Mouse (Mus musculus): ENCODE data around the gene Tubb4b. TPM values are rescaled to one million over a fixed set of nuclear protein-coding genes. Genes with fewer than 3 reads are reported as not detected.
A peak's percentile ranks its signal among the peaks of the same experiment; 100 is the strongest.

Gene Tubb4b
- total and polyA plus RNA-seq, 3 experiments = 356 to 592 (median 520) TPM

- H3K27ac ChIP-seq (ENCODE audit: insufficient read depth, low read depth) = peak overlapping the region; percentile 72
Observed at GRCm38 (mm10) chr2:25180973-25181890, 43.3 kb downstream of the Tubb4b start.

GRCm38 (mm10) chr2:25180478-25180903 is 44.0 kb downstream of the Tubb4b start, which contains the start of gene Nrarp:
Gene Nrarp (plus strand): TSS chr2:25180758.
- peak within 1 kb of the TSS; percentile 71 for H3K4me2 ChIP-seq (ENCODE audit: insufficient read depth, low read depth, poor library complexity, severe bottlenecking)
- H3K79me2 ChIP-seq (replicated peaks; ENCODE audit: control insufficient read depth, extremely low read depth, insufficient read depth, poor library complexity, severe bottlenecking) = no peaks in the 10 kb centered on the region
- H3K9me3 ChIP-seq (replicated peaks; ENCODE audit: low read length) = peaks cover 11% of the 10 kb centered on the region
- peaks cover 89% of the 10 kb centered on the region for H3K27me3 ChIP-seq (replicated peaks)
- dilution Hi-C loops (cut with MboI; ENCODE audit: extremely low pct_ligation_motif_present, extremely low pct_unique_long_range_greater_than_20kb, low sequenced_read_pairs) = no loop called here
- TF ChIP-seq TCF12 (IDR thresholded peaks at IDR 0.05; ENCODE audit: low read depth, low read length) (peak; percentile 59), ZMIZ1 (IDR thresholded peaks at IDR 0.05; ENCODE audit: low read depth, low read length) (peak; percentile 88), POLR2A (IDR thresholded peaks at IDR 0.05; ENCODE audit: low read depth, low read length) (peak; percentile 96), ELF1 (IDR thresholded peaks at IDR 0.05; ENCODE audit: low read depth, low read length) (peak; percentile 34), MEF2A (IDR thresholded peaks at IDR 0.05; ENCODE audit: borderline replicate concordance, low read depth, low read length) (peak; percentile 9; the same call in 1 of the 2 replicates), CHD2 (IDR thresholded peaks at IDR 0.05; ENCODE audit: low read length) (0 out of 2 replicates have a peak, but pooled peaks have one; percentile 28), TBP (conservative IDR thresholded peaks at IDR 0.05; ENCODE audit: low read depth, low read length) (peak; percentile 91), MAX (IDR thresholded peaks at IDR 0.05; ENCODE audit: low read length) (peak; percentile 50; the same call in 1 of the 2 replicates), JUND (conservative IDR thresholded peaks at IDR 0.05; ENCODE audit: low read depth, low read length) (no peak), SIN3A (IDR thresholded peaks at IDR 0.05; ENCODE audit: low read length) (peak; percentile 24; the same call in 1 of the 2 replicates), USF1 (IDR thresholded peaks at IDR 0.05; ENCODE audit: low read depth, low read length) (peak; percentile 69), ZKSCAN1 (IDR thresholded peaks at IDR 0.05; ENCODE audit: borderline replicate concordance, low read depth, low read length) (no peak), USF2 (conservative IDR thresholded peaks at IDR 0.05; ENCODE audit: low read depth, low read length) (0 out of 2 replicates have a peak, but pooled peaks have one; percentile 30), NELFE (IDR thresholded peaks at IDR 0.05; ENCODE audit: low read depth, low read length) (peak; percentile 94), KAT2A (IDR thresholded peaks at IDR 0.05; ENCODE audit: insufficient replicate concordance, low read length) (no peak), PAX5 (IDR thresholded peaks at IDR 0.05; ENCODE audit: low read length) (no peak), POLR2AphosphoS2 (IDR thresholded peaks at IDR 0.05; ENCODE audit: low read depth, low read length) (peak; percentile 70; the same call in 1 of the 2 replicates), BHLHE40 (IDR thresholded peaks at IDR 0.05; ENCODE audit: low read depth, low read length) (0 out of 2 replicates have a peak, but pooled peaks have one; percentile 22), NRF1 (IDR thresholded peaks at IDR 0.05; ENCODE audit: low read depth, low read length) (no peak; the same call in 1 of the 2 replicates), MXI1 (IDR thresholded peaks at IDR 0.05; ENCODE audit: low read depth, low read length) (peak; percentile 56), HCFC1 (IDR thresholded peaks at IDR 0.05; ENCODE audit: low read depth, low read length) (peak; percentile 26), IRF4 (IDR thresholded peaks at IDR 0.05; ENCODE audit: low read depth, low read length) (peak; percentile 52; the same call in 1 of the 2 replicates), CTCF (conservative IDR thresholded peaks at IDR 0.05 in 1 of 2, IDR thresholded peaks at IDR 0.05 in 1 of 2; ENCODE audit: low read depth in 2 of 2, low read length in 2 of 2) (peak in 1 of 2 experiments; percentile 66; a peak in 2 of 4 replicates)
- peak; percentile 78 for DNase-seq (ENCODE audit: extremely low read depth)
- H3K4me1 ChIP-seq (ENCODE audit: control insufficient read depth in 1 of 2, insufficient read depth in 2 of 2) = peaks cover 13 to 31% of the 10 kb centered on the region in 2 experiments
- peak within 1 kb of the TSS; percentile 41 to 70 (median 46) for H3K4me3 ChIP-seq (replicated peaks in 1 of 3; ENCODE audit: low read depth in 2 of 3, low read length in 2 of 3, poor library complexity in 1 of 3)
- in situ Hi-C loops (cut with MboI; ENCODE audit: low pct_ligation_motif_present, low pct_unique_long_range_greater_than_20kb, low sequenced_read_pairs) = no loop called here
- peak within 1 kb of the TSS; percentile 50 for H3K9ac ChIP-seq (ENCODE audit: insufficient read depth, low read depth)
- H3K27ac ChIP-seq (ENCODE audit: insufficient read depth, low read depth) = peak within 1 kb of the TSS; percentile 72
- H3K36me3 ChIP-seq (replicated peaks in 1 of 2; ENCODE audit: control insufficient read depth in 1 of 2, insufficient read depth in 1 of 2, low read length in 1 of 2) = no peaks in the 10 kb centered on the region

More at GRCm38 (mm10) chr2:25180973-25181890, 43.3 kb downstream of the Tubb4b start:
- peaks cover 88% of the 10 kb centered on the region for H3K27me3 ChIP-seq (replicated peaks)
- TF ChIP-seq IRF4 (IDR thresholded peaks at IDR 0.05; ENCODE audit: low read depth, low read length) = peak; percentile 31; the same call in 1 of the 2 replicates
- TF ChIP-seq POLR2AphosphoS2 (IDR thresholded peaks at IDR 0.05; ENCODE audit: low read depth, low read length) = no peak
- no peak for TF ChIP-seq ZKSCAN1 (IDR thresholded peaks at IDR 0.05; ENCODE audit: borderline replicate concordance, low read depth, low read length)
- TF ChIP-seq SIN3A (IDR thresholded peaks at IDR 0.05; ENCODE audit: low read length) = no peak; the same call in 1 of the 2 replicates
- TF ChIP-seq TBP (conservative IDR thresholded peaks at IDR 0.05; ENCODE audit: low read depth, low read length) = no peak
- TF ChIP-seq NRF1 (IDR thresholded peaks at IDR 0.05; ENCODE audit: low read depth, low read length) = peak; percentile 38; the same call in 1 of the 2 replicates
- peak in 1 of 2 experiments; percentile 43; a peak in 2 of 4 replicates for TF ChIP-seq CTCF (conservative IDR thresholded peaks at IDR 0.05 in 1 of 2, IDR thresholded peaks at IDR 0.05 in 1 of 2; ENCODE audit: low read depth in 2 of 2, low read length in 2 of 2)
- TF ChIP-seq MAZ (IDR thresholded peaks at IDR 0.05; ENCODE audit: low read depth, low read length) = peak; percentile 32; the same call in 1 of the 2 replicates
- no peak for TF ChIP-seq CHD1 (IDR thresholded peaks at IDR 0.05; ENCODE audit: low read depth, low read length)
- peak; percentile 46; the same call in 1 of the 2 replicates for TF ChIP-seq UBTF (IDR thresholded peaks at IDR 0.05; ENCODE audit: low read depth, low read length)
- TF ChIP-seq ZC3H11A (IDR thresholded peaks at IDR 0.05; ENCODE audit: low read depth, low read length) = no peak
- TF ChIP-seq CHD2 (IDR thresholded peaks at IDR 0.05; ENCODE audit: low read length) = peak; percentile 64; the same call in 1 of the 2 replicates
- no peak for TF ChIP-seq MAFK (IDR thresholded peaks at IDR 0.05; ENCODE audit: insufficient replicate concordance, low read length)
- TF ChIP-seq HCFC1 (IDR thresholded peaks at IDR 0.05; ENCODE audit: low read depth, low read length) = no peak
- TF ChIP-seq MEF2A (IDR thresholded peaks at IDR 0.05; ENCODE audit: borderline replicate concordance, low read depth, low read length) = 0 out of 2 replicates have a peak, but pooled peaks have one; percentile 12
- peak; percentile 83 for TF ChIP-seq MXI1 (IDR thresholded peaks at IDR 0.05; ENCODE audit: low read depth, low read length)
- no peak for TF ChIP-seq EP300 (IDR thresholded peaks at IDR 0.05; ENCODE audit: low read length)
- no peaks in the 10 kb centered on the region for H3K79me2 ChIP-seq (replicated peaks; ENCODE audit: control insufficient read depth, extremely low read depth, insufficient read depth, poor library complexity, severe bottlenecking)
- dilution Hi-C loops (cut with MboI; ENCODE audit: extremely low pct_ligation_motif_present, extremely low pct_unique_long_range_greater_than_20kb, low sequenced_read_pairs) = no loop called here
- H3K9me3 ChIP-seq (replicated peaks; ENCODE audit: low read length) = peaks cover 11% of the 10 kb centered on the region
- peaks cover 15 to 38% of the 10 kb centered on the region in 2 experiments for H3K4me1 ChIP-seq (ENCODE audit: control insufficient read depth in 1 of 2, insufficient read depth in 2 of 2)
- in situ Hi-C loops (cut with MboI; ENCODE audit: low pct_ligation_motif_present, low pct_unique_long_range_greater_than_20kb, low sequenced_read_pairs) = no loop called here
- no peaks in the 10 kb centered on the region for H3K36me3 ChIP-seq (replicated peaks in 1 of 2; ENCODE audit: control insufficient read depth in 1 of 2, insufficient read depth in 1 of 2, low read length in 1 of 2)
- DNase-seq (ENCODE audit: extremely low read depth) = no peak
- peak overlapping the region; percentile 50 for H3K9ac ChIP-seq (ENCODE audit: insufficient read depth, low read depth)
- peak overlapping the region; percentile 41 to 70 (median 46) for H3K4me3 ChIP-seq (replicated peaks in 1 of 3; ENCODE audit: low read depth in 2 of 3, low read length in 2 of 3, poor library complexity in 1 of 3)
- H3K4me2 ChIP-seq (ENCODE audit: insufficient read depth, low read depth, poor library complexity, severe bottlenecking) = peak overlapping the region; percentile 71

Data from CH12.LX (cell line).